Mouse (Mus musculus) liver, postnatal 0 days (tissue): Measurements from ENCODE around the gene Kcnip1. TPM values are rescaled to one million over a fixed set of nuclear protein-coding genes. Genes with fewer than 3 reads are reported as not detected.

ENCODE experiments used
- ATAC-seq: fragments of 200-750 bp; cut with Nextera tagmentation; 2 replicates; pipeline ENCODE4 v1.8.0; 2017; ENCODE audit warnings: mild to moderate bottlenecking, moderate library complexity
- DNase-seq: peaks from one replicate; pipeline ENCODE4 v3.0.0-alpha.2; 2016
- H3K27ac ChIP-seq: fragments of 300-500 bp; sonication (generic); 2 replicates; pipeline ENCODE4 v1.5.1; 2014; ENCODE audit warnings: antibody characterized with exemption, moderate library complexity, mild to moderate bottlenecking, low read depth
- H3K27me3 ChIP-seq: fragments of 300-500 bp; sonication (generic); 2 replicates; pipeline ENCODE4 v1.6.1; 2014; ENCODE audit warnings: low read length, control low read depth, mixed read lengths; ENCODE audit not compliant: insufficient read depth
- H3K36me3 ChIP-seq: fragments of 300-500 bp; sonication (generic); replicated peaks from 2 replicates; pipeline ENCODE4 v1.6.1; 2014; ENCODE audit warnings: mild to moderate bottlenecking, control low read depth, low read length, moderate library complexity, mixed read lengths; ENCODE audit not compliant: insufficient read depth
- H3K4me1 ChIP-seq: fragments of 300-500 bp; sonication (generic); 2 replicates; pipeline ENCODE4 v1.6.1; 2014; ENCODE audit warnings: antibody characterized with exemption, mild to moderate bottlenecking, control low read depth; ENCODE audit not compliant: insufficient read depth
- H3K4me2 ChIP-seq: fragments of 300-500 bp; sonication (generic); 2 replicates; pipeline ENCODE4 v1.6.1; 2014; ENCODE audit warnings: low read depth, mild to moderate bottlenecking, low read length, moderate library complexity, mixed read lengths
- H3K4me3 ChIP-seq: fragments of 300-500 bp; sonication (generic); 2 replicates; pipeline ENCODE4 v1.5.1; 2014; ENCODE audit warnings: low read depth, low read length
- H3K9ac ChIP-seq: fragments of 300-500 bp; sonication (generic); replicated peaks from 2 replicates; pipeline ENCODE4 v1.6.1; 2014; ENCODE audit warnings: mild to moderate bottlenecking, moderate library complexity
- H3K9me3 ChIP-seq: fragments of 300-500 bp; sonication (generic); 2 replicates; pipeline ENCODE4 v1.6.1; 2016; ENCODE audit warnings: mild to moderate bottlenecking, control low read depth, low read length, mixed read lengths
- CTCF ChIP-seq: sonication (generic); IDR thresholded peaks from 2 replicates; pipeline ENCODE4 v1.5.1; 2016; ENCODE audit warnings: antibody characterized with exemption, low read depth
- EP300 ChIP-seq: IDR thresholded peaks from 2 replicates; pipeline ENCODE4 v1.6.1; 2016; ENCODE audit warnings: antibody characterized with exemption, low read depth, mild to moderate bottlenecking
- WGBS: fragments of 180-500 bp; shearing (Covaris S2); extraction: QIAGEN DNeasy Blood & Tissue Kit; methylation state at CpG from one replicate; pipeline ENCODE4 v1.1.7; 2014; ENCODE audit not compliant: insufficient replicate concordance; 5-methylcytosine and 5-hydroxymethylcytosine counted together
- polyA plus RNA-seq: library from polyadenylated mRNA; unstranded; fragments of >200 nt; fragmentation: Nextera tagmentation; extraction: Ambion mirVana; gene quantifications from 2 replicates; pipeline ENCODE4 v1.2.1, GENCODE M21; 2015

The Kcnip1 gene
- polyA plus RNA-seq, 1 experiment from 2014 or later, result not detected

DNA sequence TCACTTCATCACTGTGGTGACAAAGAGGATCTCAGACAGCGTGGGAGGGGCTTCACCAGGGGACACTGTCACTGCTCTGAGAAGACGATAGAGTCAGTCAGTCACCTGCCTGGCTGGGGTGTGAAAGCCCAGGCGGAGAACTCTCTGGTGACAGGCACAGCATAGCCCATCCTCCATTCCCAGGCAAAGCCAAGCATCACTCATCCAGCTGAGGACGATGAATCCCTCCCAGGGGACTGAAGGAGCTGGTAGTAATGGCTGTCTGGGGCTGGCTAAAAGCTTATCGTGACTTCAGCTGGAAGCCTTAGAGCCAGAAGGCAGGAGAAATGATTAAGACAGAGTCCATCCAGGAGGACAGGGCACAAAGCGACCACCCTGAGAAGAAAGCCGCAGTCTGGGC is 182.8 kb downstream of the Kcnip1 start:
- Histone ChIP-seq H3K4me1 (no peaks in the 10 kb centered on the region), H3K4me2 (no peak overlapping the region), H3K27me3 (no peaks in the 10 kb centered on the region), H3K9ac (no peak overlapping the region), H3K36me3 (no peaks in the 10 kb centered on the region), H3K9me3 (no peaks in the 10 kb centered on the region), H3K27ac (no peak overlapping the region), H3K4me3 (no peak overlapping the region)
- 72% methylated on average over 7 of the region's 7 CpGs for WGBS
- TF ChIP-seq EP300, result no peak
- no peak for TF ChIP-seq CTCF
- ATAC-seq (no peak), DNase-seq (no peak)

DNA sequence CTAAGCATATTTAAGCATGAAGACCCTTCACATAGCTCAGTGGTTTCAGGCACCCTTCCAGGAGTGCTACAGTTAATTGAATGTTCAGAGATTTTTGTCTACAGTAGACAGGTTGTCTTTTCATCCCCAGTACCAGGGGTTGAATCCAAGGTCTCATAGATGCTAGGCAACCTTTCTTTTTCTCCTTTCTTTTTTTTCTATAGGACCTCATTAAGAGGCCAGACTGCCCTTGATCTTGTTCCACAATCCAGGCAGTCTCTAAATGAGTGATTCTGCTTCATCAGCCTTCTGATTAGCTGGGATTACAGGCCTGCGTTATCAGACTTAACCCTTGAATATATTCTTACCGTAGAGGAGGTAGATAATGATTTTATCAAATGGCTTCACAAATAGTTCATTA is 189.9 kb downstream of the Kcnip1 start:
- Histone ChIP-seq H3K4me1 (no peaks in the 10 kb centered on the region), H3K4me2 (no peak overlapping the region), H3K27me3 (no peaks in the 10 kb centered on the region), H3K36me3 (no peaks in the 10 kb centered on the region), H3K27ac (no peak overlapping the region), H3K4me3 (no peak overlapping the region), H3K9ac (no peak overlapping the region), H3K9me3 (no peaks in the 10 kb centered on the region)
- no peak for DNase-seq
- no peak for ATAC-seq
- WGBS, result 68% methylated on average over 2 of the region's 2 CpGs
- TF ChIP-seq EP300, result no peak
- no peak for TF ChIP-seq CTCF

- H3K27me3 ChIP-seq, result no peaks in the 10 kb centered on the region
- no peaks in the 10 kb centered on the region for H3K36me3 ChIP-seq
- no peak overlapping the region for H3K4me2 ChIP-seq
- H3K27ac ChIP-seq, result no peak overlapping the region
- WGBS, result 59% methylated on average over 10 of the region's 10 CpGs
- TF ChIP-seq EP300 (no peak), CTCF (no peak)
- H3K4me1 ChIP-seq, result no peaks in the 10 kb centered on the region
- ATAC-seq (no peak), DNase-seq (no peak)
- no peak overlapping the region for H3K4me3 ChIP-seq
- no peaks in the 10 kb centered on the region for H3K9me3 ChIP-seq
- no peak overlapping the region for H3K9ac ChIP-seq
Observed at GRCm38 (mm10) chr11:33800436-33801088, 192.4 kb downstream of the Kcnip1 start.

GRCm38 (mm10) chr11:33799933-33800332 is 193.0 kb downstream of the Kcnip1 start:
- Histone ChIP-seq H3K9ac (no peak overlapping the region), H3K4me2 (no peak overlapping the region), H3K9me3 (no peaks in the 10 kb centered on the region), H3K4me1 (no peaks in the 10 kb centered on the region), H3K27ac (no peak overlapping the region), H3K36me3 (no peaks in the 10 kb centered on the region), H3K4me3 (no peak overlapping the region), H3K27me3 (no peaks in the 10 kb centered on the region)
- 33% methylated on average over 1 of the region's 1 CpGs for WGBS
- DNase-seq (no peak), ATAC-seq (no peak)
- TF ChIP-seq CTCF (no peak), EP300 (no peak)

GRCm38 (mm10) chr11:33798094-33798648 is 194.8 kb downstream of the Kcnip1 start:
- ATAC-seq (no peak), DNase-seq (no peak)
- H3K4me1 ChIP-seq, result no peaks in the 10 kb centered on the region
- TF ChIP-seq CTCF (no peak), EP300 (no peak)
- WGBS, result 51% methylated on average over 12 of the region's 12 CpGs
- H3K27me3 ChIP-seq, result no peaks in the 10 kb centered on the region
- no peaks in the 10 kb centered on the region for H3K36me3 ChIP-seq
- no peak overlapping the region for H3K4me3 ChIP-seq
- H3K27ac ChIP-seq, result no peak overlapping the region
- no peak overlapping the region for H3K9ac ChIP-seq
- no peak overlapping the region for H3K4me2 ChIP-seq
- no peaks in the 10 kb centered on the region for H3K9me3 ChIP-seq

DNA sequence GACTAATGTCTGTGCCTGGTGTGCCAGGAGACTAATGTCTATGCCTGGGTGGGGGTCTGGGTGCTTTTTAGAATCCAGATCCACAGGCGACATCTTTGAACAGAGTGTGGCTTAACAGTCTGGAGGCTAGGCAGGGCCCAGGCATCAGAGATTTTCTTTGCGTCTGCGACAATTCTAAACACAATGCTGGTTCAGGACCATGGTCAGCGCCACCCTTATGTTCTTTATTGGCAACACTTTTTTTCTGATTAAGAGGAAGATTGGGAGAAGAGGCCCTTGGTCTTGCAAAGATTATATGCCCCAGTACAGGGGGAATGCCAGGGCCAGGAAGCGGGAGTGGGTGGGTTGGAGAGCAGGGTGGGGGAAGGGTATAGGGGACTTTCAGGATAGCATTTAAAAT is 205.6 kb downstream of the Kcnip1 start:
- no peaks in the 10 kb centered on the region for H3K9me3 ChIP-seq
- WGBS, result 35% methylated on average over 5 of the region's 5 CpGs
- H3K4me3 ChIP-seq, result no peak overlapping the region
- no peaks in the 10 kb centered on the region for H3K4me1 ChIP-seq
- no peaks in the 10 kb centered on the region for H3K27me3 ChIP-seq
- no peak overlapping the region for H3K27ac ChIP-seq
- H3K9ac ChIP-seq, result no peak overlapping the region
- no peak overlapping the region for H3K4me2 ChIP-seq
- TF ChIP-seq EP300, result no peak
- TF ChIP-seq CTCF, result no peak
- no peaks in the 10 kb centered on the region for H3K36me3 ChIP-seq
- ATAC-seq (no peak), DNase-seq (peak; percentile 24)

DNA sequence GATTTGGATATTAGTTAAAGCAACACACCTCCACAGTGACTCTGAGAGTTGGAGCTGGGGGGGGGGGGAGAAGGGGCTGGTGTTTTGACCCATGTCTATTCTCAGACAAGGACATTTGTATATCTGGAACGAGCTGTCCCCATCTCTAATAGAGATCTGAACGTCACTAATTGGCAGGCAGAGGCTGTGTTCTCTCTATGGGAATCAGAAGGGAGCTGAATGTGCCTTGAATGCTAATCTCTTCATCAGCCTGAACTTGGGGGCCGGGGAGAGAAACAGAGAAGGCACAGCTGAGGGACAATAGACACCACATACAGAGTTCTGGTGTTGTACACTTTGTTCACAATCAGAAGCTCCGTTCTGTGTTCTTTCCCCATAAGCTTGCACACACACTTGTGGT is 206.4 kb downstream of the Kcnip1 start:
- Histone ChIP-seq H3K4me1 (no peaks in the 10 kb centered on the region), H3K4me3 (no peak overlapping the region), H3K9me3 (no peaks in the 10 kb centered on the region), H3K27ac (no peak overlapping the region), H3K4me2 (no peak overlapping the region), H3K36me3 (no peaks in the 10 kb centered on the region), H3K27me3 (no peaks in the 10 kb centered on the region), H3K9ac (no peak overlapping the region)
- no peak for TF ChIP-seq EP300
- TF ChIP-seq CTCF, result no peak
- ATAC-seq (no peak), DNase-seq (no peak)
- 64% methylated on average over 4 of the region's 4 CpGs for WGBS
